Mouse (Mus musculus): ENCODE results near the gene Eme2. TPM values are rescaled to one million over a fixed set of nuclear protein-coding genes. Genes with fewer than 3 reads are reported as not detected.
A peak's percentile ranks its signal among the peaks of the same experiment; 100 is the strongest.

The Eme2 gene
- polyA plus RNA-seq, 1 experiment from 2014 or later, result 12.2 TPM

GRCm38 (mm10) chr17:24900014-24900413, 5.1 kb upstream of the Eme2 start:
- no peaks in the 10 kb centered on the region for H3K27me3 ChIP-seq (ENCODE audit: control insufficient read depth, insufficient read depth, low read depth, low read length)
- no peak overlapping the region for H3K9ac ChIP-seq (ENCODE audit: low read depth, low read length)
- H3K27ac ChIP-seq (ENCODE audit: low read length), result no peak overlapping the region
- 92% methylated on average over 6 of the region's 6 CpGs for WGBS (ENCODE audit: insufficient replicate concordance)
- no peak overlapping the region for H3K4me2 ChIP-seq (ENCODE audit: low read depth, low read length)
- no peak overlapping the region for H3K4me3 ChIP-seq (ENCODE audit: low read depth, low read length)
- no peaks in the 10 kb centered on the region for H3K9me3 ChIP-seq (replicated peaks; ENCODE audit: control insufficient read depth, low read length)
- ATAC-seq (ENCODE audit: low read depth), result no peak
- peaks cover 59% of the 10 kb centered on the region for H3K36me3 ChIP-seq (ENCODE audit: control insufficient read depth, insufficient read depth)
- peaks cover 53% of the 10 kb centered on the region for H3K4me1 ChIP-seq (ENCODE audit: control insufficient read depth, low read depth, low read length)

- WGBS (ENCODE audit: insufficient replicate concordance), result 69% methylated on average over 5 of the region's 5 CpGs
- no peak for ATAC-seq (ENCODE audit: low read depth)
- Histone ChIP-seq H3K4me2 (ENCODE audit: low read depth, low read length) (no peak overlapping the region), H3K4me1 (ENCODE audit: control insufficient read depth, low read depth, low read length) (peaks cover 55% of the 10 kb centered on the region), H3K27me3 (ENCODE audit: control insufficient read depth, insufficient read depth, low read depth, low read length) (no peaks in the 10 kb centered on the region), H3K9me3 (replicated peaks; ENCODE audit: control insufficient read depth, low read length) (no peaks in the 10 kb centered on the region), H3K36me3 (ENCODE audit: control insufficient read depth, insufficient read depth) (peaks cover 50% of the 10 kb centered on the region), H3K27ac (ENCODE audit: low read length) (0 out of 2 replicates have a peak overlapping the region, but pooled peaks have one; percentile 23), H3K9ac (ENCODE audit: low read depth, low read length) (no peak overlapping the region), H3K4me3 (ENCODE audit: low read depth, low read length) (no peak overlapping the region)
These were observed 4.3 kb upstream of the Eme2 start for GRCm38 (mm10) chr17:24899153-24899552.

- H3K9ac ChIP-seq (ENCODE audit: low read depth, low read length), result no peak overlapping the region; the same call in 1 of the 2 replicates
- no peaks in the 10 kb centered on the region for H3K9me3 ChIP-seq (replicated peaks; ENCODE audit: control insufficient read depth, low read length)
- H3K4me3 ChIP-seq (ENCODE audit: low read depth, low read length), result no peak overlapping the region
- no peak for ATAC-seq (ENCODE audit: low read depth)
- H3K27me3 ChIP-seq (ENCODE audit: control insufficient read depth, insufficient read depth, low read depth, low read length), result no peaks in the 10 kb centered on the region
- H3K27ac ChIP-seq (ENCODE audit: low read length), result peak overlapping the region; percentile 35
- WGBS (ENCODE audit: insufficient replicate concordance), result 71% methylated on average over 4 of the region's 4 CpGs
- H3K4me2 ChIP-seq (ENCODE audit: low read depth, low read length), result no peak overlapping the region
- H3K4me1 ChIP-seq (ENCODE audit: control insufficient read depth, low read depth, low read length), result peaks cover 55% of the 10 kb centered on the region
- H3K36me3 ChIP-seq (ENCODE audit: control insufficient read depth, insufficient read depth), result peaks cover 43% of the 10 kb centered on the region
These were observed 3.4 kb upstream of the Eme2 start for GRCm38 (mm10) chr17:24898041-24898854.

- peak overlapping the region; percentile 96; the same call in 1 of the 2 replicates for H3K4me3 ChIP-seq (ENCODE audit: low read depth, low read length)
- H3K27ac ChIP-seq (ENCODE audit: low read length), result peak overlapping the region; percentile 35
- peaks cover 48% of the 10 kb centered on the region for H3K36me3 ChIP-seq (ENCODE audit: control insufficient read depth, insufficient read depth)
- H3K4me2 ChIP-seq (ENCODE audit: low read depth, low read length), result peak overlapping the region; percentile 96
- H3K4me1 ChIP-seq (ENCODE audit: control insufficient read depth, low read depth, low read length), result peaks cover 51% of the 10 kb centered on the region
- 80% methylated on average over 4 of the region's 4 CpGs for WGBS (ENCODE audit: insufficient replicate concordance)
- no peaks in the 10 kb centered on the region for H3K9me3 ChIP-seq (replicated peaks; ENCODE audit: control insufficient read depth, low read length)
- peak overlapping the region; percentile 23; the same call in 1 of the 2 replicates for H3K9ac ChIP-seq (ENCODE audit: low read depth, low read length)
- no peaks in the 10 kb centered on the region for H3K27me3 ChIP-seq (ENCODE audit: control insufficient read depth, insufficient read depth, low read depth, low read length)
- ATAC-seq (ENCODE audit: low read depth), result no peak
These were observed 2.7 kb upstream of the Eme2 start for GRCm38 (mm10) chr17:24897600-24897999.

- Histone ChIP-seq H3K4me1 (ENCODE audit: control insufficient read depth, low read depth, low read length) (peaks cover 44% of the 10 kb centered on the region), H3K27ac (ENCODE audit: low read length) (peak overlapping the region; percentile 87), H3K36me3 (ENCODE audit: control insufficient read depth, insufficient read depth) (peaks cover 52% of the 10 kb centered on the region), H3K9me3 (replicated peaks; ENCODE audit: control insufficient read depth, low read length) (no peaks in the 10 kb centered on the region), H3K4me2 (ENCODE audit: low read depth, low read length) (peak overlapping the region; percentile 96), H3K9ac (ENCODE audit: low read depth, low read length) (peak overlapping the region; percentile 93), H3K27me3 (ENCODE audit: control insufficient read depth, insufficient read depth, low read depth, low read length) (no peaks in the 10 kb centered on the region), H3K4me3 (ENCODE audit: low read depth, low read length) (peak overlapping the region; percentile 96)
- 42% methylated on average over 11 of the region's 11 CpGs for WGBS (ENCODE audit: insufficient replicate concordance)
- ATAC-seq (ENCODE audit: low read depth), result no peak
These were observed 2.0 kb upstream of the Eme2 start for GRCm38 (mm10) chr17:24896993-24897269.

- Histone ChIP-seq H3K36me3 (ENCODE audit: control insufficient read depth, insufficient read depth) (peaks cover 50% of the 10 kb centered on the region), H3K27ac (ENCODE audit: low read length) (peak within 1 kb of the TSS; percentile 87), H3K9me3 (replicated peaks; ENCODE audit: control insufficient read depth, low read length) (no peaks in the 10 kb centered on the region), H3K4me1 (ENCODE audit: control insufficient read depth, low read depth, low read length) (peaks cover 39% of the 10 kb centered on the region), H3K27me3 (ENCODE audit: control insufficient read depth, insufficient read depth, low read depth, low read length) (no peaks in the 10 kb centered on the region), H3K4me2 (ENCODE audit: low read depth, low read length) (peak within 1 kb of the TSS; percentile 96), H3K9ac (ENCODE audit: low read depth, low read length) (peak within 1 kb of the TSS; percentile 93), H3K4me3 (ENCODE audit: low read depth, low read length) (peak within 1 kb of the TSS; percentile 96)
- ATAC-seq (ENCODE audit: low read depth), result peak; percentile 82
- WGBS (ENCODE audit: insufficient replicate concordance), result 1% methylated on average over 49 of the region's 50 CpGs
These were observed 1.5 kb upstream of the Eme2 start, which contains the start of gene Nme3 for GRCm38 (mm10) chr17:24896241-24896992. TSS of gene Nme3 (plus strand) at chr17:24896500.

GRCm38 (mm10) chr17:24895571-24896240, 819 bp upstream of the Eme2 start:
- H3K9ac ChIP-seq (ENCODE audit: low read depth, low read length), result peak overlapping the region; percentile 93
- H3K27ac ChIP-seq (ENCODE audit: low read length), result peak overlapping the region; percentile 87
- peak overlapping the region; percentile 96 for H3K4me3 ChIP-seq (ENCODE audit: low read depth, low read length)
- H3K36me3 ChIP-seq (ENCODE audit: control insufficient read depth, insufficient read depth), result peaks cover 50% of the 10 kb centered on the region
- ATAC-seq (ENCODE audit: low read depth), result no peak
- H3K27me3 ChIP-seq (ENCODE audit: control insufficient read depth, insufficient read depth, low read depth, low read length), result no peaks in the 10 kb centered on the region
- H3K9me3 ChIP-seq (replicated peaks; ENCODE audit: control insufficient read depth, low read length), result no peaks in the 10 kb centered on the region
- peak overlapping the region; percentile 96 for H3K4me2 ChIP-seq (ENCODE audit: low read depth, low read length)
- H3K4me1 ChIP-seq (ENCODE audit: control insufficient read depth, low read depth, low read length), result peaks cover 36% of the 10 kb centered on the region
- WGBS (ENCODE audit: insufficient replicate concordance), result 6% methylated on average over 23 of the region's 23 CpGs

- no peaks in the 10 kb centered on the region for H3K27me3 ChIP-seq (ENCODE audit: control insufficient read depth, insufficient read depth, low read depth, low read length)
These were observed 559 bp downstream of the Eme2 start for GRCm38 (mm10) chr17:24894061-24894994.

More at GRCm38 (mm10) chr17:24894061-24894994, 559 bp downstream of the Eme2 start:
- Histone ChIP-seq H3K36me3 (ENCODE audit: control insufficient read depth, insufficient read depth) (peaks cover 50% of the 10 kb centered on the region), H3K9ac (ENCODE audit: low read depth, low read length) (peak overlapping the region; percentile 93), H3K4me3 (ENCODE audit: low read depth, low read length) (peak overlapping the region; percentile 96), H3K27ac (ENCODE audit: low read length) (peak overlapping the region; percentile 87), H3K4me2 (ENCODE audit: low read depth, low read length) (peak overlapping the region; percentile 96), H3K4me1 (ENCODE audit: control insufficient read depth, low read depth, low read length) (peaks cover 39% of the 10 kb centered on the region), H3K9me3 (replicated peaks; ENCODE audit: control insufficient read depth, low read length) (no peaks in the 10 kb centered on the region)
- 7% methylated on average over 31 of the region's 31 CpGs for WGBS (ENCODE audit: insufficient replicate concordance)
- peak; percentile 12 for ATAC-seq (ENCODE audit: low read depth)

Data from liver, embryonic 16.5 days (tissue).